Mouse (Mus musculus) frontal cortex, postnatal 14 days (tissue): ENCODE measurements around the gene Nkg7.

ENCODE experiments used
- DNase-seq, 2 experiments: peaks; one replicate each; pipeline ENCODE4 v3.0.0; 2022; ENCODE audit warnings: low spot score in 2 of 2

The Nkg7 gene

DNA sequence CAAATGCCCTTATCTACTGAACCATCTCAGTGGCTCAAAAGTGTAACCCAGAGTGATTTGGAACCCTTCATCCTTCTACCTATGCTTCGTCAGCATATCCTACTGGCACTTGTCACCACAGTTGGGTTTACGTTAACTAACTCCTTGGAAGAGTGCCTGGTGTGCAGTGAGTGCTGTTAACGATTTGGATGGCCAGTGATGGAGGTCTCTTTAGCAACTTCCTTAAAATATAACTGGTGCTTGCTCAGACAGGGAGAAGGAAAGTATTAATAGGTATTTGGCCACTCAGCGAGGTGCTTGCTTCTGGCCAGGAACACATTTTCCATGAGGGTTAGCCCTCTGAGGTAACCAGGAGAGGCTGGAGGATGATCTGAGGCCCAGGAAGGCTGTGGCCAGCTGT lies 10.9 kb downstream of the Nkg7 start:
- DNase-seq = no peak

- no peak for DNase-seq
These were observed 11.4 kb downstream of the Nkg7 start for GRCm38 (mm10) chr7:43448246-43448645.

DNA sequence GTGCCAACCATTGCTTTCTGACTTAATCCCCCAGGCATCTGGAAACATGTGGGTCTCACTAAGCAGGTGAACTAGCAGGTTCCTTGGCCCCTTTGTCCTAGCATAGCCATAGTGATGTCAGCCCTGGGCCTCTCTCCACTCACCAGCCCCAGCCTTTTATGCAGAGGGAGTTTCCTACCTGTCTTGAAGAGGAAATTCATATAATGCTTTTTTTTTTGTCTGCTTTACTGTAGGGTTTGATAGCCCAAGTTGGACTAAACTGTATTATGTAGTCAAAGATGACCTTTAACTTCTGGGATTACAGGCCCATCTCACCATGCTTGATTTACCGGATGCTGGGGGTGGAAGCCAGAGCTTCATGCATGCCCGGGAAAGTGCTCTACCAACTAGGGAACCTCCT lies 12.9 kb downstream of the Nkg7 start:
- no peak for DNase-seq

GRCm38 (mm10) chr7:43451726-43452125 lies 14.9 kb downstream of the Nkg7 start:
- DNase-seq = no peak

GRCm38 (mm10) chr7:43452609-43453008 lies 15.7 kb downstream of the Nkg7 start:
- no peak for DNase-seq

GRCm38 (mm10) chr7:43453599-43454355 lies 16.9 kb downstream of the Nkg7 start:
- DNase-seq = no peak

- DNase-seq = no peak
These were observed 17.5 kb downstream of the Nkg7 start for GRCm38 (mm10) chr7:43454371-43454770.

DNA sequence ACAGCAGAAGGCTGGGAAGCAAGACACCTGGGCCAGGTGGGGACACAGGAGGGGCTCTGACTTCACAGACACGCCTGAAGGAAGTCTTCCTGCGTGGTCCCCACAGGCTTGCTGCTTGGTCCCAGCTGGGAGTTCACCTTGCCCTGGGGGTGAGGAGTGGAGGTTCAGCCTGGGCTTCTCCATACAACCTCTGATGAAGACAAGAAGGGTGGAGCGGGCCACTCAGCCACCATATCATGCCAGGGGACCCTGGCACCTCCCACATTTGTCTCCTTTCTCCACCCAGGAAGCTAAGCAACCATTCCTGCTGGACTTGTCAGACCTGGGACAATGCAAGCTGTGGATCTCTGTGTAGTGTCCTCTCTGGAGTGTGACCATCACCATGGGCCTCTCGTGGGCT lies 26.0 kb downstream of the Nkg7 start, which contains the start of gene Vsig10l:
Gene Vsig10l, plus strand, starts transcription at position 301 of the 400 bp plus-strand sequence.
- DNase-seq = no peak

- no peak for DNase-seq
These were observed 27.1 kb downstream of the Nkg7 start for GRCm38 (mm10) chr7:43463976-43464375.

GRCm38 (mm10) chr7:43464864-43465343 lies 28.0 kb downstream of the Nkg7 start:
- no peak for DNase-seq

DNA sequence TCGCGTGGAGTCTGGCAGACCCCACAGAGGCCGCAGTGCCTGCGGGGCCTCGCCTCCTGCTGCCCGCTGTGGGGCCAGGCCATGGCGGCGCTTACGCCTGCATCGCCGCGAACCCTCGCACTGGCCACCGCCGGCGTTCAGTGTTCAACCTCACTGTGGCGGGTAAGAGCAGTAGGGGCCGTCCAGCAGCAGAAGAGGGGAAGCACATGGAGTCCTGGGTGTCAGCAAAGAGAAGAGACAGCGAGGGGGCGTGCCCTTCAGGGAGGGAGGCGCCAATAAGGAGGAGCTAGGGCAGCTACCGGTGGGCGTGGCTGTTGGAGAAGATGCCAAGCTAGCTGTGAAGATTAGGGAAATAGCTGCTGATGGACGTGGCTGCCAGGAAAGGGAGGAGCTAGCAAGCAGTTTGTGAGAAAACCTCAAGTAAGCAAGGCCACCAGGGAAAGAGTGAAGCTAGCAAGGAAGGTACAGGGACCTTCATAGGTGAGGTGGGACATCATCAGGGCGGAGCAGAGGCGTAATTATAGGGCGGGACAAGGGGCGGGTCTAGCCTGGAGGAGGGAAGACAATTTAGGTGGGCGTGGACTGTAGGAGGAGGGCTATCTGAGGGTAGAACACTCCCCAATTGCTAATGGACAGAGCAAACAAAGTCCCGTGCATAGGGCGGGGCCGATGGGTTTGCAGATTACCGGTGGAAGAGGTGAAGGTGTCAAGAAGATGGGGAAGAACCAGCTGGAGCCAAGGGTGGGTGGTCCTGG lies 28.6 kb downstream of the Nkg7 start:
- DNase-seq = peak; percentile 77 to 85

GRCm38 (mm10) chr7:43466099-43466694 lies 29.3 kb downstream of the Nkg7 start:
- peak; percentile 65 to 72 for DNase-seq

GRCm38 (mm10) chr7:43470373-43470772 lies 33.5 kb downstream of the Nkg7 start:
- no peak for DNase-seq

- DNase-seq = no peak
These were observed 38.8 kb downstream of the Nkg7 start for GRCm38 (mm10) chr7:43475706-43476105.

DNA sequence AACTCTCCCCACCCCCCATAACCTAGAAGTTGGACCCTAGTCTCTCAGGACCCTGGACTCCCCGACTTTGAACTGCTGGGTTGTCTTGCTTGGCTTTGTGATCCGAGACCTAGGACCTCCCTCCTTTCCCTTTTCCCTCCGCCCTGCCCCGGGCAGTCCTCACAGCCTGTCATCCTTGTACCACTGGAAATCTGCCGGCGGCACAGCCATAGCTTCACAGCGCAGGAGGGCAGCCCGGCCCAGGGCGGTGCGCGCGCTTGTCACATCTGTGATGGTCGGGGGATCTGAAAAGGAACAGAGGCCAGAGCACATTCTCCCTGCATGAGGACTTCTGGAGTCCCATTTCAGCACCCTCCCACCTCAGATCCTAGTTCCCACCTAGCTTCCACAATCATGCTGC lies 39.5 kb downstream of the Nkg7 start:
- DNase-seq = no peak

DNA sequence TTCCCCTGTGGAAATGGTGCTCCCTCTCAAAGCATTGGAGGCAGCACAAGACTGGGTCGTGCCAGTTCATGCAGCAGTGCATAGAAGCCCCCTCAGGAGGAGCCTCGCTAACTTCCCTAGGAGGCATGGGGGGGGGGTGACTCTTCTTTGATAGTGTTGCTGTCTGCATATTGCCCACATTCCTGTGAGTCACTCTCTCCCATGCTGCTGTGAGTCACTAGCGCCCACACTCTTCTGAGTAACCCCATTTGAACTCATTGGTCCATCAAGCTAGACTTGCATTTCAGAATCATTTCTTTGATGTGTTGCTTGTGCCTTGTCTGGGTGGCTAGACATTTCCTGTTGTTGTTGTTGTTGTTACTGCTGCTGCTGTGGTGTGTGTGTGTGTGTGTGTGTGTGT lies 44.3 kb downstream of the Nkg7 start:
- no peak for DNase-seq

DNA sequence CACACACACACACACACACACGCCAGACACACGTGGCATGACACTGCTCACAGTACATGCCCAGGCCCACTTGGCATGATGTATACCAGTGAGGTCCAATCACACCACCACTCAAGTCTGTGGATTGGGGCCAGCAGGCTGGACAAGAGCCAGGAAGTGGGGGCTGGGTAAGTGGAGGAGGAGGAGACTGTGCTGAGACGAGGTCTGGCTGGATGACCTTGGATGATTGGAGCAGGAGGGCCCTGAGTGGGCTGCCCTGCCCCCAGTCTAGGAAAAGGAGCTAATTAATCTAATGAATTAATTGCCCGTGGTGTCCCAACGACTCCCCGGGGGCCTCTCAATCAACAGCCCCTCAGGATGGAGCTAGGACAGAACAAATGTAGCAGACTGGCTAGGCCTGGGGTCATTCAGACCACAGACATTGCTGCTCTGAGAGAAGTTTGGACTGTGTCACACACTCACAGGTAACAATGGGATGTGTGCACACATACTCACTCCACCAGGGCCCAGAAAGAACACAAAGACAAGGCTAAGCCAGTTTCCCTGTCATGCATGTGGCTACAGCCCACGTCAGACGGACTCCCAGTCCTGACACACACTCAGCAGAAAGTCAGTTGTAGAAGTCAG lies 45.3 kb downstream of the Nkg7 start:
- no peak for DNase-seq

- no peak for DNase-seq
These were observed 46.4 kb downstream of the Nkg7 start for GRCm38 (mm10) chr7:43483236-43483635.
